Mouse (Mus musculus) cortical plate, adult 2 months (tissue): Measurements from ENCODE around the gene Gm11032. TPM values are rescaled to one million over a fixed set of nuclear protein-coding genes. Genes with fewer than 3 reads are reported as not detected.

ENCODE experiments used
- H3K27ac ChIP-seq: fragments of 200-500 bp; 2 replicates; pipeline ENCODE4 v1.5.1; 2012; ENCODE audit warnings: low read length, control low read depth, inconsistent platforms; ENCODE audit not compliant: insufficient read depth
- H3K4me1 ChIP-seq: fragments of 200-500 bp; 2 replicates; pipeline ENCODE4 v1.6.1; 2011; ENCODE audit warnings: low read length; ENCODE audit not compliant: control insufficient read depth, insufficient read depth
- H3K4me3 ChIP-seq: fragments of 200-500 bp; 2 replicates; pipeline ENCODE4 v1.5.1; 2011; ENCODE audit warnings: mild to moderate bottlenecking, low read length, control low read depth; ENCODE audit not compliant: insufficient read depth
- CTCF ChIP-seq: fragments of 200-500 bp; IDR thresholded peaks from 2 replicates; pipeline ENCODE4 v1.5.1; 2011; ENCODE audit warnings: mild to moderate bottlenecking, control low read depth, low read length; ENCODE audit not compliant: insufficient read depth; ENCODE audit errors: extremely low read depth
- POLR2A ChIP-seq: fragments of 200-500 bp; IDR thresholded peaks from 2 replicates; pipeline ENCODE4 v1.6.1; 2011; ENCODE audit warnings: mild to moderate bottlenecking, low read length, control low read depth; ENCODE audit not compliant: insufficient read depth; ENCODE audit errors: extremely low read depth
- polyA plus RNA-seq: library from polyadenylated mRNA; depleted of rRNA; stranded (reverse); fragments of >200 nt; gene quantifications from 2 replicates; pipeline ENCODE4 v1.2.3, GENCODE M21; 2012

Gene Gm11032
- polyA plus RNA-seq, 1 experiment = not detected

GRCm38 (mm10) chr11:4598411-4598810 lies 21.5 kb upstream of the Gm11032 start:
- Histone ChIP-seq H3K4me3 (no peak overlapping the region), H3K4me1 (no peaks in the 10 kb centered on the region; the same call in 1 of the 2 replicates), H3K27ac (no peak overlapping the region)
- TF ChIP-seq CTCF = no peak
- TF ChIP-seq POLR2A = no peak

- no peak for TF ChIP-seq POLR2A
- no peak for TF ChIP-seq CTCF
- Histone ChIP-seq H3K4me1 (no peaks in the 10 kb centered on the region; the same call in 1 of the 2 replicates), H3K27ac (no peak overlapping the region), H3K4me3 (no peak overlapping the region)
Observed at GRCm38 (mm10) chr11:4599916-4600315, 20.0 kb upstream of the Gm11032 start.

GRCm38 (mm10) chr11:4601890-4602289 lies 18.0 kb upstream of the Gm11032 start:
- TF ChIP-seq CTCF (no peak), POLR2A (no peak)
- no peak overlapping the region for H3K4me3 ChIP-seq
- no peaks in the 10 kb centered on the region for H3K4me1 ChIP-seq
- no peak overlapping the region for H3K27ac ChIP-seq

GRCm38 (mm10) chr11:4602691-4603441 lies 17.0 kb upstream of the Gm11032 start:
- no peak overlapping the region for H3K4me3 ChIP-seq
- TF ChIP-seq POLR2A = no peak
- H3K4me1 ChIP-seq = no peaks in the 10 kb centered on the region
- H3K27ac ChIP-seq = no peak overlapping the region

- TF ChIP-seq POLR2A = no peak
- no peak for TF ChIP-seq CTCF
- Histone ChIP-seq H3K27ac (no peak overlapping the region), H3K4me3 (no peak overlapping the region), H3K4me1 (no peaks in the 10 kb centered on the region)
Observed at GRCm38 (mm10) chr11:4604441-4604840, 15.4 kb upstream of the Gm11032 start.

GRCm38 (mm10) chr11:4605414-4605813 lies 14.5 kb upstream of the Gm11032 start:
- no peak for TF ChIP-seq CTCF
- TF ChIP-seq POLR2A = no peak
- H3K4me3 ChIP-seq = no peak overlapping the region

GRCm38 (mm10) chr11:4606541-4606940 lies 13.3 kb upstream of the Gm11032 start:
- no peak for TF ChIP-seq CTCF
- no peak for TF ChIP-seq POLR2A
- H3K4me1 ChIP-seq = no peaks in the 10 kb centered on the region
- no peak overlapping the region for H3K27ac ChIP-seq
- H3K4me3 ChIP-seq = no peak overlapping the region

More at GRCm38 (mm10) chr11:4605414-4605813, 14.5 kb upstream of the Gm11032 start:
- Histone ChIP-seq H3K4me1 (no peaks in the 10 kb centered on the region), H3K27ac (no peak overlapping the region)

GRCm38 (mm10) chr11:4611904-4612303 lies 8.0 kb upstream of the Gm11032 start:
- Histone ChIP-seq H3K27ac (no peak overlapping the region), H3K4me3 (no peak overlapping the region), H3K4me1 (peaks cover 2% of the 10 kb centered on the region; the same call in 1 of the 2 replicates)
- TF ChIP-seq CTCF (no peak), POLR2A (no peak)

GRCm38 (mm10) chr11:4620501-4621108 lies 738 bp downstream of the Gm11032 start:
- no peak for TF ChIP-seq POLR2A
- TF ChIP-seq CTCF = no peak
- H3K27ac ChIP-seq = no peak overlapping the region
- H3K4me1 ChIP-seq = no peaks in the 10 kb centered on the region
- H3K4me3 ChIP-seq = no peak overlapping the region

- Histone ChIP-seq H3K4me1 (no peaks in the 10 kb centered on the region), H3K4me3 (no peak overlapping the region), H3K27ac (no peak overlapping the region)
- TF ChIP-seq POLR2A = no peak
- TF ChIP-seq CTCF = no peak
Observed at GRCm38 (mm10) chr11:4621866-4622265, 2.0 kb downstream of the Gm11032 start.
